Mouse (Mus musculus): ENCODE results near the gene Plcg1. TPM values are rescaled to one million over a fixed set of nuclear protein-coding genes. Genes with fewer than 3 reads are reported as not detected.

Gene Plcg1
- polyA plus RNA-seq, 1 experiment from 2014 or later = 83.2 TPM

GRCm38 (mm10) chr2:160732420-160732995 is 1.4 kb downstream of the Plcg1 start:
- Histone ChIP-seq H3K27me3 (replicated peaks; ENCODE audit: control insufficient read depth, insufficient read depth, low read length) (no peaks in the 10 kb centered on the region), H3K36me3 (ENCODE audit: control insufficient read depth, insufficient read depth) (peaks cover 9% of the 10 kb centered on the region; the same call in 1 of the 2 replicates), H3K4me2 (ENCODE audit: low read length) (peak overlapping the region; percentile 92), H3K27ac (ENCODE audit: low read length) (no peak overlapping the region), H3K4me1 (replicated peaks; ENCODE audit: control insufficient read depth, insufficient read depth, low read length) (peaks cover 39% of the 10 kb centered on the region), H3K4me3 (replicated peaks; ENCODE audit: low read length) (peak overlapping the region; percentile 88), H3K9me3 (ENCODE audit: control insufficient read depth, low read length) (no peaks in the 10 kb centered on the region), H3K9ac (replicated peaks; ENCODE audit: low read depth, low read length) (peak overlapping the region; percentile 100)
- 41% methylated on average over 9 of the region's 9 CpGs for WGBS
- no peak for ATAC-seq

- WGBS = 59% methylated on average over 7 of the region's 7 CpGs
- H3K9me3 ChIP-seq (ENCODE audit: control insufficient read depth, low read length) = no peaks in the 10 kb centered on the region
- H3K4me2 ChIP-seq (ENCODE audit: low read length) = peak overlapping the region; percentile 92
- peaks cover 9% of the 10 kb centered on the region; the same call in 1 of the 2 replicates for H3K36me3 ChIP-seq (ENCODE audit: control insufficient read depth, insufficient read depth)
- H3K4me1 ChIP-seq (replicated peaks; ENCODE audit: control insufficient read depth, insufficient read depth, low read length) = peaks cover 39% of the 10 kb centered on the region
- no peak overlapping the region for H3K27ac ChIP-seq (ENCODE audit: low read length)
- peak overlapping the region; percentile 88 for H3K4me3 ChIP-seq (replicated peaks; ENCODE audit: low read length)
- no peaks in the 10 kb centered on the region for H3K27me3 ChIP-seq (replicated peaks; ENCODE audit: control insufficient read depth, insufficient read depth, low read length)
- peak overlapping the region; percentile 100 for H3K9ac ChIP-seq (replicated peaks; ENCODE audit: low read depth, low read length)
- no peak for ATAC-seq
Observed at GRCm38 (mm10) chr2:160733131-160733531, 2.0 kb downstream of the Plcg1 start.

DNA sequence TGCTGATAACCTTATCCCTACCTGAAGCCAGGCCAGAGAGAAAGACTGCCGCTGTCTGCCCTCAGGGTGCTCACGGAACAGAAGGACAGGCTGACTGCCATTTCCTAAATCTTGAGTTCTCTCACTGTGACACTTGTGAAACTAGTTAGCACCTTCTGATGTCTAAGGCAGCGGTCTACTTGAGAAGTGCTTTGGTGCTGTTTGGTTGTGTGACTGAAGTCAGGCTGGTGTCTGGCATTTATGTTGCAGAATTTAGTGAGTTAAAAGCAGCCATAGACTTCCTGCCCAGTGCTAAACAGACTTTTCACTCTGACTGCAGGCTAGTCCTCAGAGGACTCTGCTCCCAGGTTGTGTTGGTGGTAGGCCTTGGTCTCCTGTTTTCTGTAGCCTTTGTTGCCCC is 3.2 kb downstream of the Plcg1 start:
- 69% methylated on average over 3 of the region's 3 CpGs for WGBS
- H3K9ac ChIP-seq (replicated peaks; ENCODE audit: low read depth, low read length) = no peak overlapping the region
- no peak overlapping the region for H3K4me3 ChIP-seq (replicated peaks; ENCODE audit: low read length)
- no peak overlapping the region for H3K27ac ChIP-seq (ENCODE audit: low read length)
- H3K4me1 ChIP-seq (replicated peaks; ENCODE audit: control insufficient read depth, insufficient read depth, low read length) = peaks cover 39% of the 10 kb centered on the region
- H3K4me2 ChIP-seq (ENCODE audit: low read length) = peak overlapping the region; percentile 92
- ATAC-seq = no peak
- H3K9me3 ChIP-seq (ENCODE audit: control insufficient read depth, low read length) = no peaks in the 10 kb centered on the region
- H3K27me3 ChIP-seq (replicated peaks; ENCODE audit: control insufficient read depth, insufficient read depth, low read length) = no peaks in the 10 kb centered on the region
- H3K36me3 ChIP-seq (ENCODE audit: control insufficient read depth, insufficient read depth) = peaks cover 9% of the 10 kb centered on the region; the same call in 1 of the 2 replicates

DNA sequence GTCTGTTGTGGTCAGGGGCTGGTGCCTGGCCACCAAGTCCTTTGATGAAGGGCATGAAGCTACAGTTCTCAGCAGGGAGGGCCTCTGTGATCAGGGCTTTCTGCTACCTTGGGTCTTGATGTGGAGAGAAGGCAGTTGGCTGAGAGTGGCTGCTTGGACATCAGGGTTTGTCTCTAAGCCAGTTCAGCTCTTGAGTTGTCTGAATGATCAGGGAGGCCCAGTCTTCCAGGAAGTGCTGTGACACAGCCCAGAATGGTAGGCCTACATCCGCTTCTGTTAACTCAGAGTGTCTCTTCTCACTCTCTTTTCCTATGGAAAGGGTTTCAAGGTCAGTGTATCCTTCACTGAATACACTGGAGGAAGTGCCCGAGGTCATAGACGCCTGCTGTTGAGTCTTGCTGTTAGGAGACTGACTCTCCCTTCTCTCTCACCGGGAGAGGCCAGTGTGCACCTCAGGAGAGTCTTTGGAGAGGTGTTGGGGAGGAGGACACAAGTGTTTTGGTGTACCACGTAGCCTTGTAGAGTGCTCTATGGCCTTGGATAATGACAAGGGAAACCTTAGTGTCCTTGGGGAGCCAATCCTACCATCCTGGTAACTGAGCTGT is 4.7 kb downstream of the Plcg1 start:
- Histone ChIP-seq H3K9ac (replicated peaks; ENCODE audit: low read depth, low read length) (no peak overlapping the region), H3K27ac (ENCODE audit: low read length) (no peak overlapping the region), H3K4me2 (ENCODE audit: low read length) (no peak overlapping the region), H3K27me3 (replicated peaks; ENCODE audit: control insufficient read depth, insufficient read depth, low read length) (no peaks in the 10 kb centered on the region), H3K4me3 (replicated peaks; ENCODE audit: low read length) (no peak overlapping the region), H3K36me3 (ENCODE audit: control insufficient read depth, insufficient read depth) (peaks cover 9% of the 10 kb centered on the region; the same call in 1 of the 2 replicates), H3K9me3 (ENCODE audit: control insufficient read depth, low read length) (no peaks in the 10 kb centered on the region), H3K4me1 (replicated peaks; ENCODE audit: control insufficient read depth, insufficient read depth, low read length) (peaks cover 46% of the 10 kb centered on the region)
- WGBS = 93% methylated on average over 5 of the region's 5 CpGs
- ATAC-seq = no peak

DNA sequence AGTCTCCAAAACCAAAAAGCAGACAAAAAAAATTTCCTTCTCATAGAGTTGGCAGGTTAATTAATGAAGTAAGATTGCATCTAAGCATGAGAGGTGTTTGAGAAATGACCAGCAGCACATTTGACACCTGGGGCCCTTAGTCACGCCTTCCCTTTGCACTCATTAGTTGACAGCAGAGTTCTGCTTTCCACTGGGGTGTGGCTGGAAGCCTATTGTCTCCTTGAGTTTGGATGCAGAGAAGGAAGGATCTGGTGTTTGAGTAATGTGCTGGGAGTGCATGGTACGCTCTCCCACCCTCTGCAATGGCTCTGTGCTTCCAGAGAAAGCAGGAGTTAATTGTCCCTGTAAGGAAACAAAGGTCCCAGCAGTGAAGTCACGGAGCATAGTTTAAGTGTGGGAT is 5.4 kb downstream of the Plcg1 start:
- Histone ChIP-seq H3K4me1 (replicated peaks; ENCODE audit: control insufficient read depth, insufficient read depth, low read length) (peaks cover 51% of the 10 kb centered on the region), H3K9me3 (ENCODE audit: control insufficient read depth, low read length) (no peaks in the 10 kb centered on the region), H3K36me3 (ENCODE audit: control insufficient read depth, insufficient read depth) (peaks cover 9% of the 10 kb centered on the region; the same call in 1 of the 2 replicates), H3K9ac (replicated peaks; ENCODE audit: low read depth, low read length) (no peak overlapping the region), H3K27me3 (replicated peaks; ENCODE audit: control insufficient read depth, insufficient read depth, low read length) (no peaks in the 10 kb centered on the region), H3K4me3 (replicated peaks; ENCODE audit: low read length) (no peak overlapping the region), H3K27ac (ENCODE audit: low read length) (no peak overlapping the region), H3K4me2 (ENCODE audit: low read length) (no peak overlapping the region)
- ATAC-seq = no peak
- 91% methylated on average over 3 of the region's 3 CpGs for WGBS

DNA sequence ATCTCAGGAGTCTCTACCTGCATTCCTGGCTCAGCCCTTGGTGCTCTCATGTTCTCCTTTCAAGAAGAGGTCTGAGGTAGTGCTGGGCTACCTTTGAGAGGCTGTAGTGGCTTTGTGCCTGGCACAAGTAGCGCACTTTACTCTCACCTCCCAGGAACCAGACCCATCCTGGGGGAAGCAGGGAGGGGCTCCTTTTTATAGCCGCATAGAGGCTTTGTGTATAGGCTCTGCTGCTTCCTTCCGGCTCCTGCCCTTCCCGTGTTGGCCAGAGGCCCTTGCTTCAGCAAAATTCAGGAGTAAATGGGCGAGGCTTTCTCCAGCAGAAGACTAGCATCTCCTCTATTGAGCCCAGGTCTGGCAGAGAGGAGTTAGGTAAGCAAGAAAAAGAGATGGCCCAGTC is 7.3 kb downstream of the Plcg1 start:
- Histone ChIP-seq H3K27me3 (replicated peaks; ENCODE audit: control insufficient read depth, insufficient read depth, low read length) (no peaks in the 10 kb centered on the region), H3K9ac (replicated peaks; ENCODE audit: low read depth, low read length) (no peak overlapping the region), H3K27ac (ENCODE audit: low read length) (no peak overlapping the region), H3K4me3 (replicated peaks; ENCODE audit: low read length) (no peak overlapping the region), H3K9me3 (ENCODE audit: control insufficient read depth, low read length) (no peaks in the 10 kb centered on the region), H3K4me2 (ENCODE audit: low read length) (no peak overlapping the region), H3K4me1 (replicated peaks; ENCODE audit: control insufficient read depth, insufficient read depth, low read length) (peaks cover 49% of the 10 kb centered on the region), H3K36me3 (ENCODE audit: control insufficient read depth, insufficient read depth) (peaks cover 9% of the 10 kb centered on the region; the same call in 1 of the 2 replicates)
- ATAC-seq = no peak
- 77% methylated on average over 5 of the region's 5 CpGs for WGBS

- Histone ChIP-seq H3K27me3 (replicated peaks; ENCODE audit: control insufficient read depth, insufficient read depth, low read length) (no peaks in the 10 kb centered on the region), H3K36me3 (ENCODE audit: control insufficient read depth, insufficient read depth) (peaks cover 9% of the 10 kb centered on the region; the same call in 1 of the 2 replicates), H3K9me3 (ENCODE audit: control insufficient read depth, low read length) (no peaks in the 10 kb centered on the region), H3K4me1 (replicated peaks; ENCODE audit: control insufficient read depth, insufficient read depth, low read length) (peaks cover 35% of the 10 kb centered on the region), H3K4me3 (replicated peaks; ENCODE audit: low read length) (no peak overlapping the region), H3K4me2 (ENCODE audit: low read length) (no peak overlapping the region), H3K27ac (ENCODE audit: low read length) (peak overlapping the region; percentile 62; the same call in 1 of the 2 replicates), H3K9ac (replicated peaks; ENCODE audit: low read depth, low read length) (no peak overlapping the region)
- ATAC-seq = no peak
- 29% methylated on average over 2 of the region's 2 CpGs for WGBS
Observed at GRCm38 (mm10) chr2:160739647-160740356, 8.7 kb downstream of the Plcg1 start.

GRCm38 (mm10) chr2:160740521-160741156 is 9.5 kb downstream of the Plcg1 start:
- WGBS = 26% methylated on average over 11 of the region's 11 CpGs
- no peaks in the 10 kb centered on the region for H3K9me3 ChIP-seq (ENCODE audit: control insufficient read depth, low read length)
- H3K4me1 ChIP-seq (replicated peaks; ENCODE audit: control insufficient read depth, insufficient read depth, low read length) = peaks cover 31% of the 10 kb centered on the region
- H3K27ac ChIP-seq (ENCODE audit: low read length) = peak overlapping the region; percentile 5
- H3K4me2 ChIP-seq (ENCODE audit: low read length) = no peak overlapping the region
- no peak overlapping the region for H3K9ac ChIP-seq (replicated peaks; ENCODE audit: low read depth, low read length)
- H3K4me3 ChIP-seq (replicated peaks; ENCODE audit: low read length) = no peak overlapping the region
- peak; percentile 78 for ATAC-seq
- H3K36me3 ChIP-seq (ENCODE audit: control insufficient read depth, insufficient read depth) = peaks cover 9% of the 10 kb centered on the region; the same call in 1 of the 2 replicates
- H3K27me3 ChIP-seq (replicated peaks; ENCODE audit: control insufficient read depth, insufficient read depth, low read length) = no peaks in the 10 kb centered on the region

GRCm38 (mm10) chr2:160741580-160741979 is 10.5 kb downstream of the Plcg1 start:
- no peak for ATAC-seq
- peak overlapping the region; percentile 24; the same call in 1 of the 2 replicates for H3K27ac ChIP-seq (ENCODE audit: low read length)

More at GRCm38 (mm10) chr2:160741580-160741979, 10.5 kb downstream of the Plcg1 start:
- Histone ChIP-seq H3K4me3 (replicated peaks; ENCODE audit: low read length) (no peak overlapping the region), H3K27me3 (replicated peaks; ENCODE audit: control insufficient read depth, insufficient read depth, low read length) (no peaks in the 10 kb centered on the region), H3K9me3 (ENCODE audit: control insufficient read depth, low read length) (no peaks in the 10 kb centered on the region), H3K4me1 (replicated peaks; ENCODE audit: control insufficient read depth, insufficient read depth, low read length) (peaks cover 31% of the 10 kb centered on the region), H3K4me2 (ENCODE audit: low read length) (no peak overlapping the region), H3K36me3 (ENCODE audit: control insufficient read depth, insufficient read depth) (peaks cover 3% of the 10 kb centered on the region; the same call in 1 of the 2 replicates), H3K9ac (replicated peaks; ENCODE audit: low read depth, low read length) (no peak overlapping the region)
- WGBS = 89% methylated on average over 3 of the region's 3 CpGs

Data from forebrain, embryonic 16.5 days (tissue).